Mouse (Mus musculus) thymus, adult 2 months (tissue): ENCODE results near the gene Ucn3. TPM values are rescaled to one million over a fixed set of nuclear protein-coding genes. Genes with fewer than 3 reads are reported as not detected.

Experiments used
- DNase-seq: peaks from one replicate; pipeline ENCODE4 v3.0.0; 2021
- H3K27ac ChIP-seq: fragments of 200-500 bp; 2 replicates; pipeline ENCODE4 v1.5.1; 2012; ENCODE audit warnings: low read length, control low read depth; ENCODE audit not compliant: control insufficient read depth, insufficient read depth
- H3K27me3 ChIP-seq: fragments of 200-500 bp; 2 replicates; pipeline ENCODE4 v1.6.1; 2012; ENCODE audit warnings: mild to moderate bottlenecking, low read length, moderate library complexity, mixed read lengths; ENCODE audit not compliant: control insufficient read depth, insufficient read depth
- H3K36me3 ChIP-seq: fragments of 200-500 bp; 2 replicates; pipeline ENCODE4 v1.6.1; 2012; ENCODE audit warnings: mild to moderate bottlenecking, low read length, moderate library complexity; ENCODE audit not compliant: control insufficient read depth, insufficient read depth
- H3K4me1 ChIP-seq: fragments of 200-500 bp; replicated peaks from 2 replicates; pipeline ENCODE4 v1.6.1; 2012; ENCODE audit warnings: low read length; ENCODE audit not compliant: control insufficient read depth, insufficient read depth
- H3K4me3 ChIP-seq: fragments of 200-500 bp; 2 replicates; pipeline ENCODE4 v1.5.1; 2012; ENCODE audit warnings: mild to moderate bottlenecking, low read length, control low read depth, moderate library complexity; ENCODE audit not compliant: control insufficient read depth, insufficient read depth
- CTCF ChIP-seq: fragments of 200-500 bp; IDR thresholded peaks from 2 replicates; pipeline ENCODE4 v1.5.1; 2012; ENCODE audit warnings: mild to moderate bottlenecking, control low read depth, low read length, moderate library complexity, borderline replicate concordance; ENCODE audit not compliant: control insufficient read depth, poor library complexity, insufficient read depth; ENCODE audit errors: extremely low read depth
- POLR2A ChIP-seq: fragments of 200-500 bp; IDR thresholded peaks from 2 replicates; pipeline ENCODE4 v1.6.1; 2012; ENCODE audit warnings: mild to moderate bottlenecking, low read length, control low read depth, moderate library complexity; ENCODE audit not compliant: control insufficient read depth, poor library complexity, insufficient read depth; ENCODE audit errors: extremely low read depth
- WGBS: fragments of 180-500 bp; shearing (Covaris S2); methylation state at CpG from one replicate; pipeline ENCODE4 v1.1.7; 2018; 5-methylcytosine and 5-hydroxymethylcytosine counted together
- polyA plus RNA-seq: library from polyadenylated mRNA; depleted of rRNA; stranded (reverse); fragments of >200 nt; gene quantifications from 2 replicates; pipeline ENCODE4 v1.2.3, GENCODE M21; 2012; rRNA removed

Ucn3 gene
- polyA plus RNA-seq = 0.15 and 0.17 TPM in 2 replicates

- H3K27me3 ChIP-seq = no peaks in the 10 kb centered on the region
- 90% methylated on average over 2 of the region's 2 CpGs for WGBS
- no peaks in the 10 kb centered on the region for H3K36me3 ChIP-seq
- H3K4me3 ChIP-seq = no peak within 1 kb of the TSS
- H3K4me1 ChIP-seq = no peaks in the 10 kb centered on the region; the same call in 1 of the 2 replicates
- TF ChIP-seq POLR2A = no peak
- no peak for TF ChIP-seq CTCF
- no peak for DNase-seq
- H3K27ac ChIP-seq = no peak within 1 kb of the TSS
Measured at GRCm38 (mm10) chr13:3945249-3945648, at the start of gene Ucn3. Gene Ucn3, minus strand, starts transcription at chr13:3945349.

- no peaks in the 10 kb centered on the region for H3K27me3 ChIP-seq
- no peak overlapping the region for H3K4me3 ChIP-seq
- no peaks in the 10 kb centered on the region for H3K36me3 ChIP-seq
- no peak for DNase-seq
- no peak for TF ChIP-seq POLR2A
- no peak overlapping the region for H3K27ac ChIP-seq
- H3K4me1 ChIP-seq = no peaks in the 10 kb centered on the region
Measured at GRCm38 (mm10) chr13:3992081-3992480, 46.9 kb upstream of the Ucn3 start.

- Histone ChIP-seq H3K27ac (no peak overlapping the region), H3K36me3 (no peaks in the 10 kb centered on the region), H3K4me1 (no peaks in the 10 kb centered on the region), H3K4me3 (no peak overlapping the region), H3K27me3 (no peaks in the 10 kb centered on the region)
- WGBS = 17% methylated on average over 4 of the region's 4 CpGs
- no peak for DNase-seq
- TF ChIP-seq CTCF (no peak), POLR2A (no peak)
Measured at GRCm38 (mm10) chr13:3968849-3969248, 23.7 kb upstream of the Ucn3 start.

GRCm38 (mm10) chr13:3951198-3951914 lies 6.2 kb upstream of the Ucn3 start:
- WGBS = 90% methylated on average over 6 of the region's 6 CpGs
- Histone ChIP-seq H3K36me3 (no peaks in the 10 kb centered on the region), H3K4me1 (no peaks in the 10 kb centered on the region), H3K27ac (no peak overlapping the region), H3K27me3 (no peaks in the 10 kb centered on the region), H3K4me3 (no peak overlapping the region)
- TF ChIP-seq CTCF (no peak), POLR2A (no peak)
- no peak for DNase-seq

GRCm38 (mm10) chr13:3949477-3949876 lies 4.3 kb upstream of the Ucn3 start:
- H3K36me3 ChIP-seq = no peaks in the 10 kb centered on the region
- WGBS = 93% methylated on average over 4 of the region's 4 CpGs
- no peak overlapping the region for H3K4me3 ChIP-seq
- TF ChIP-seq POLR2A = no peak
- no peak for TF ChIP-seq CTCF
- no peaks in the 10 kb centered on the region; the same call in 1 of the 2 replicates for H3K4me1 ChIP-seq
- no peak overlapping the region for H3K27ac ChIP-seq
- no peaks in the 10 kb centered on the region for H3K27me3 ChIP-seq
- DNase-seq = no peak

GRCm38 (mm10) chr13:3947267-3947666 lies 2.1 kb upstream of the Ucn3 start:
- H3K4me3 ChIP-seq = no peak overlapping the region
- 93% methylated on average over 4 of the region's 4 CpGs for WGBS
- no peaks in the 10 kb centered on the region; the same call in 1 of the 2 replicates for H3K4me1 ChIP-seq
- DNase-seq = no peak
- no peaks in the 10 kb centered on the region for H3K36me3 ChIP-seq
- TF ChIP-seq POLR2A = no peak
- TF ChIP-seq CTCF = no peak
- H3K27ac ChIP-seq = no peak overlapping the region
- H3K27me3 ChIP-seq = no peaks in the 10 kb centered on the region

- H3K27me3 ChIP-seq = no peaks in the 10 kb centered on the region
- no peak for DNase-seq
- no peaks in the 10 kb centered on the region for H3K36me3 ChIP-seq
- no peak for TF ChIP-seq CTCF
- no peak for TF ChIP-seq POLR2A
- no peak overlapping the region for H3K4me3 ChIP-seq
- no peak overlapping the region for H3K27ac ChIP-seq
- WGBS = 85% methylated on average over 7 of the region's 7 CpGs
- no peaks in the 10 kb centered on the region; the same call in 1 of the 2 replicates for H3K4me1 ChIP-seq
Measured at GRCm38 (mm10) chr13:3944699-3945098, 450 bp downstream of the Ucn3 start.
